Mouse (Mus musculus) C3H10T1/2 (cell line): Measurements from ENCODE around the gene Acat1. TPM values are rescaled to one million over a fixed set of nuclear protein-coding genes. Genes with fewer than 3 reads are reported as not detected.

ENCODE experiments used
- polyA plus RNA-seq, 2 experiments: library from polyadenylated mRNA; unstranded; fragments of >200 nt; fragmentation: generic; extraction: Trizol; gene quantifications; one replicate each; pipeline ENCODE4 v1.2.1; 2012; ENCODE audit warnings: missing spikeins in 2 of 2

Acat1 gene
- polyA plus RNA-seq: 10 to 100 TPM; 11.2 to 48.1 TPM

GRCm38 (mm10) chr9:53609968-53610781 lies at the start of gene Acat1:
Gene Acat1, minus strand, starts transcription at chr9:53610382.

GRCm38 (mm10) chr9:53536558-53537320 lies 73.4 kb downstream of the Acat1 start, which contains the start of the genes Atm and Npat:
Gene Atm, minus strand, starts transcription at chr9:53536740.
Gene Npat, plus strand, starts transcription at chr9:53537047.

Other genes with a start within 250 kb of the Acat1 start
- gene Kdelc2, start 226.4 kb downstream of the Acat1 start, polyA plus RNA-seq: 10 to 100 TPM in 1 of 2 experiments, under 1 TPM in 1; 0.82 to 11.2 TPM
- under 1 TPM in 1 of 2 experiments, not detected in 1; 0.15 TPM for gene 4930550C14Rik, start 208.1 kb downstream of the Acat1 start, polyA plus RNA-seq
- under 1 TPM; 0.16 to 0.60 TPM for gene Atm, start 73.6 kb downstream of the Acat1 start, polyA plus RNA-seq
- gene Npat, start 73.3 kb downstream of the Acat1 start, polyA plus RNA-seq: 1 to 10 TPM in 1 of 2 experiments, under 1 TPM in 1; 0.15 to 1.2 TPM
- gene Cul5, start 59.6 kb upstream of the Acat1 start, polyA plus RNA-seq: 1 to 10 TPM in 1 of 2 experiments, under 1 TPM in 1; 0.57 to 3.4 TPM
- not detected for gene Rab39, start 95.8 kb upstream of the Acat1 start, polyA plus RNA-seq
- gene Slc35f2, start 161.2 kb upstream of the Acat1 start, polyA plus RNA-seq: not detected
- not detected for gene Sln, start 239.8 kb upstream of the Acat1 start, polyA plus RNA-seq